Mouse (Mus musculus) heart, embryonic 13.5 days (tissue): Measurements from ENCODE around the gene Prss12. TPM values are rescaled to one million over a fixed set of nuclear protein-coding genes. Genes with fewer than 3 reads are reported as not detected.

Source experiments
- ATAC-seq: fragments of 200-750 bp; cut with Nextera tagmentation; 2 replicates; pipeline ENCODE4 v1.8.0; 2017; ENCODE audit warnings: moderate TSS enrichment; ENCODE audit not compliant: insufficient number of reproducible peaks, low FRiP score, low TSS enrichment; ENCODE audit errors: extremely low read depth
- H3K27ac ChIP-seq: fragments of 300-500 bp; sonication (generic); replicated peaks from 2 replicates; pipeline ENCODE4 v1.5.1; 2015; ENCODE audit warnings: moderate library complexity, mild to moderate bottlenecking, inconsistent platforms
- H3K27me3 ChIP-seq: fragments of 300-500 bp; sonication (generic); replicated peaks from 2 replicates; pipeline ENCODE4 v1.6.1; 2015; ENCODE audit warnings: mild to moderate bottlenecking, inconsistent platforms
- H3K36me3 ChIP-seq: fragments of 300-500 bp; sonication (generic); 2 replicates; pipeline ENCODE4 v1.6.1; 2015; ENCODE audit warnings: mild to moderate bottlenecking, inconsistent platforms
- H3K4me1 ChIP-seq: fragments of 300-500 bp; sonication (generic); 2 replicates; pipeline ENCODE4 v1.6.1; 2015; ENCODE audit warnings: inconsistent platforms
- H3K4me2 ChIP-seq: fragments of 300-500 bp; sonication (generic); 2 replicates; pipeline ENCODE4 v1.6.1; 2015; ENCODE audit warnings: inconsistent platforms, mild to moderate bottlenecking, moderate library complexity
- H3K4me3 ChIP-seq: fragments of 300-500 bp; sonication (generic); 2 replicates; pipeline ENCODE4 v1.5.1; 2015; ENCODE audit warnings: moderate library complexity, mild to moderate bottlenecking, inconsistent platforms
- H3K9ac ChIP-seq: fragments of 300-500 bp; sonication (generic); 2 replicates; pipeline ENCODE4 v1.6.1; 2015; ENCODE audit warnings: inconsistent platforms, mild to moderate bottlenecking, moderate library complexity
- H3K9me3 ChIP-seq: fragments of 300-500 bp; sonication (generic); 2 replicates; pipeline ENCODE4 v1.6.1; 2016; ENCODE audit warnings: inconsistent platforms
- WGBS: fragments of 180-500 bp; shearing (Covaris S2); methylation state at CpG from one replicate; pipeline ENCODE4 v1.1.7; 2015; ENCODE audit warnings: mixed read lengths; 5-methylcytosine and 5-hydroxymethylcytosine counted together
- polyA plus RNA-seq: library from polyadenylated mRNA; unstranded; fragments of >200 nt; fragmentation: Nextera tagmentation; extraction: Ambion mirVana; gene quantifications from 2 replicates; pipeline ENCODE4 v1.2.1, GENCODE M21; 2015

Gene Prss12
- polyA plus RNA-seq = 2.6 and 3.3 TPM in 2 replicates

DNA sequence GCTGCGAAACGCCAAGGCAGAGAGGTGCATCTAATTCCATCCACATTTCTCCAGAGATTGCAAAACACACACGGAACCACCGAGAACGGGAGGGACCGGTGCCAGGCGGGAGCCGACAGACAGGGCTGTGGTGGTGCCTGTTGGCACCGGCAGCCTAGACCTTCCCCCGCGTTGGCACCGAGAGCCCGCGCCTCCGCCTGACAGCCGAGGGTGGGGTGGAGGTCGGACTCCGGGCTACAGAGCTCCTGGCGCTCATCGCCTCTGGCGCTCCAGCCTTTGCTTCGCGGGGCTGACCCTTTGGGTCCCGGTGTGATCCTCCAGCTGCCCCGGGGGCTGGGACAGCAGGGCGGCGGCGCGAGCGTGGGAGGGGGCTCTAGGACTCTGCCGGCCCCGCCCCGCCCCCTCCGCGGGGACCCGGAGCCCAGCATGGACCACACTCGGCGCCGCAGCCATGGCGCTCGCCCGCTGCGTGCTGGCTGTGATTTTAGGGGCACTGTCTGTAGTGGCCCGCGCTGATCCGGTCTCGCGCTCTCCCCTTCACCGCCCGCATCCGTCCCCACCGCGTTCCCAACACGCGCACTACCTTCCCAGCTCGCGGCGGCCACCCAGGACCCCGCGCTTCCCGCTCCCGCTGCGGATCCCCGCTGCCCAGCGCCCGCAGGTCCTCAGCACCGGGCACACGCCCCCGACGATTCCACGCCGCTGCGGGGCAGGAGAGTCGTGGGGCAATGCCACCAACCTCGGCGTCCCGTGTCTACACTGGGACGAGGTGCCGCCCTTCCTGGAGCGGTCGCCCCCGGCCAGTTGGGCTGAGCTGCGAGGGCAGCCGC, at the start of gene Prss12:
Gene Prss12 (plus strand): TSS at position 206 of the 830 bp plus-strand sequence.
- Histone ChIP-seq H3K9me3 (no peaks in the 10 kb centered on the region), H3K4me2 (peak within 1 kb of the TSS; percentile 98), H3K27me3 (peaks cover 42% of the 10 kb centered on the region), H3K9ac (peak within 1 kb of the TSS; percentile 83), H3K4me1 (peaks cover 15% of the 10 kb centered on the region), H3K27ac (no peak within 1 kb of the TSS), H3K4me3 (peak within 1 kb of the TSS; percentile 78), H3K36me3 (no peaks in the 10 kb centered on the region)
- under 1% methylated on average over 84 of the region's 84 CpGs for WGBS
- ATAC-seq = peak; percentile 14; the same call in 1 of the 2 replicates

DNA sequence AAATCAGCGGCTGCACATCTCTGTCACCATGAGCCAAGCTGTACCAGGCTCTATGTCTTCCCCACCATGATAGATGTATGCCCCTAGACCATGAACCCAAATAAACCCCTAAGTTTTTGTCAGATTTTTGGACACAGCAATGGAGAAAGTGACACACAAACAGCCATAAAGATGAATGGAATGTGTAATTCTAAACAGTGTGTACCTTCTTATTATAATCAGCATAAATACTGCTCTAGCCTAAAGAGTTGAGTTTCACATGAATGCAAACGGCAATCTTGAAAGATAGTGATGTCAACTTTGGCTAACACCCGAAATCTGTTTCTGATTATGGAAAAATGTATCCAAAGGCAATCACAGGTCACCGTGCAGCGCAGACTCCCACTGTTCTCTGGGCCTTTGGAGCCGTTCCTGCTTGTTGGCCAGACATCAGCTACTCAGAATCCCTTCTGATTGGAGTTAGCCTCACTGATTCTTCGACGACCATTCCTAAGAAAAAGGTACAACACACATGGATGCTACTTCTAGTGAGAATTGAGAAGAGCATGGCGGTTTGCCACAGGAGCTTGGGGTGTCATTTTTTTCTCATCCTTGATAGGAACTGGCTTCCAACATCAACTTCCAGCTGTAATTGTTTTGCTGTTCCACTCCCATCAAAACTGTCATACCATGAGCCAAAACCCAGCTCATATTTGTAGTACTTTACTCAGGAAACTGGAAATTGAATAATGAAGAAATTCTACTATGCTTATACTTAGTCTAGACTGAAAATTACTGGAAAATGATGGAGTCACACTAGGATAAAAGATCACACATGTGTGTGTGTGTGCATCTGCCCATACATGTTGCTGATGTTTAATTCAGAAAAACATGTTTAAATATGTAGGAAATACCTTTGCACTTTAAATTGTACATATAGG, 48.9 kb upstream of the Prss12 start:
- Histone ChIP-seq H3K4me2 (no peak overlapping the region), H3K36me3 (no peaks in the 10 kb centered on the region), H3K9me3 (no peaks in the 10 kb centered on the region), H3K27me3 (no peaks in the 10 kb centered on the region), H3K27ac (no peak overlapping the region), H3K4me3 (no peak overlapping the region), H3K9ac (no peak overlapping the region), H3K4me1 (no peaks in the 10 kb centered on the region)
- 54% methylated on average over 9 of the region's 9 CpGs for WGBS
- ATAC-seq = no peak

DNA sequence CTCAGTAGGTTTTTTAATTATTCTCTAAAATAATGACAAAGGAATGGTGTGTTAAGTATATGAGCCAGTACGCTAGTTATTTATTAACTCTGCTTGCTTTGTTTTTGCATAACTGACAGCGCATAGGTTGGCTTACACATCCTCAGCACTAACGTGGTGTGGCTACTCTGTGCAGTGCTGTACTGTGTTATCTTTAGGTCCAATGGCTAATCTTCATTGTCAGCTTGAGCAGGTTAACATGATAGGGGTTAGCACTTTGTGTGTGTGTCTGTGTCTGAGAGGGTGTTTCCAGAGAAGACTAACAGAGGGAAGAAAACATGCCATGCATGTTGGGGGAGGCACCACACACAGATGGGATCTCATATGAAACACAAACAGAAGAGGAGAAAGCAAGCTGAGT, 41.8 kb upstream of the Prss12 start:
- no peak for ATAC-seq
- Histone ChIP-seq H3K4me3 (no peak overlapping the region), H3K4me1 (no peaks in the 10 kb centered on the region), H3K27ac (no peak overlapping the region), H3K9ac (no peak overlapping the region), H3K4me2 (no peak overlapping the region), H3K27me3 (no peaks in the 10 kb centered on the region), H3K9me3 (no peaks in the 10 kb centered on the region), H3K36me3 (no peaks in the 10 kb centered on the region)
- 59% methylated on average over 3 of the region's 3 CpGs for WGBS

DNA sequence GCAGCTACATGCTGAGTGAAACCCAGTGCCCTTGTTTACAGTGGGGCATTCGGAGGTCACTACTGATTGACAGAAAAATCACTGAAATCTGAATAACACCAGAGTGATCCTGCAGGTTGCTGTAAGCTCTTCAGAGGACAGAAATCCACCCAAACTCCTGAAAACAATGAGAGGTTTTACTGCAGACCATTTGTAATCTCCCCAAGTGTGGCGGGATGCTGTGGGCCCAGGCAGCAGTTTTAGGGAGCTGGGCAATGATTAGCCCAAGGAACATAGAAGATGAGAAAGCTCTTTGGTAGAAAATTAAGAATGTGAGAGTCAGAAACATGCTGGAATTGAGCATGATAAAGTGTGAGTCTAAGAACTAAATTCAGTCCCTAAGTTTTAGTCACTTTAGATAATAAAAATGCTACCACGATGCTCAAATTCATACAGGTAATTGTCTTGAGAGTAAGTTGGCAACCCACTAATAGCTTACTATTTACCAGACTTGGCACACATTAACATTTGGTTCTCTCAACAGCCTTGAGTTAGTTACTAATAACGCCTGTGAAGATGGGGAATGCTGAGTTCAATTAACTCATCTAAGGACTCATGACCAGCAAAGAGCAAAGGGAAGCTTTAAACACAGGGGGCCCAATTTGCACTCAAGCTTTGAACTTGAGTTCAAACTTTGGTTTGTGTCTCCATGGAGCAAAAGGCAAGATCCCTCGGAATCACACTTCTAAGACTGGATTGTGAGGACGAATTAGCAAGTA, 34.7 kb upstream of the Prss12 start:
- H3K27ac ChIP-seq = no peak overlapping the region
- no peaks in the 10 kb centered on the region for H3K27me3 ChIP-seq
- H3K4me2 ChIP-seq = no peak overlapping the region
- no peak for ATAC-seq
- H3K9me3 ChIP-seq = no peaks in the 10 kb centered on the region
- H3K4me1 ChIP-seq = no peaks in the 10 kb centered on the region
- no peaks in the 10 kb centered on the region for H3K36me3 ChIP-seq
- no peak overlapping the region for H3K9ac ChIP-seq
- no peak overlapping the region for H3K4me3 ChIP-seq
- WGBS = 65% methylated on average over 6 of the region's 6 CpGs

DNA sequence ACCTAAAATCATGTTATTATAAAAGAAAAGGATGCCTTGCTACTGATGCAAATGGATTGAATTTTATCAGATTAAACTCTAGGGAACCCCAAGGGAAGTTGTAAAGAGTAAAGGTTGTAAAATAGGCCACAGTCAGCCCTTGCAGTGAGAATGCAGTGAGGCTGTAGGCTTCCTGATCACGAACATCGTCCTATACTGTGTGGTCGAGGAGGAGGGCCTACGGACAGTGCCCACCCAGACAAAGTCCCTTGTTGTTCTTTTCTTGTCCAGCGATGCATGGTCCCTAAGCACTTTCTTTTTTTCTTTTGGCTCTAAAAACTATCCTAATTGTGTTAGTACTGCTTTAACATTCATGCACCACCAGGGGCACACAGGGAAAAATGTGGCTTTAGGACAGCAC, 33.5 kb upstream of the Prss12 start:
- Histone ChIP-seq H3K9ac (no peak overlapping the region), H3K27me3 (no peaks in the 10 kb centered on the region), H3K27ac (no peak overlapping the region), H3K4me2 (no peak overlapping the region), H3K36me3 (no peaks in the 10 kb centered on the region), H3K9me3 (no peaks in the 10 kb centered on the region), H3K4me1 (no peaks in the 10 kb centered on the region), H3K4me3 (no peak overlapping the region)
- WGBS = 79% methylated on average over 5 of the region's 5 CpGs
- ATAC-seq = no peak

DNA sequence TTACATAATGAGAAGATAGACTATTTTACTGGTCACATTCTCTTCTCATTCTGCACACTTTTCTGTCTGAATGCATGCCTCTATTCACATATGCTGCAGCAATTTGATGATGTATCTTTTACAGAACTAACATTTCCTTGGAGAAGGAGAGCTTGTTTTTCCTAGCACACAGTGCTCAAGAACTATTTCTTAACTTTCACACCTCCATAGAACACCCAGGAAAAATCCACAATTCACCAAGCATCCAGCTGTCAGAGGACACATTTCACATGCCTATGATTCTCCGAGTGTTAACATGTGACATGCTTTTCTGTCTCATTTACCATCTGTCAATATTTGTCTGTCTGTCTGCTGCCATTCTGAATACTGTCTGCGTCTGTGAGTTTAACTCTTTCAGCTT, 21.1 kb upstream of the Prss12 start:
- 50% methylated on average over 2 of the region's 2 CpGs for WGBS
- no peak for ATAC-seq
- H3K36me3 ChIP-seq = no peaks in the 10 kb centered on the region
- H3K4me2 ChIP-seq = no peak overlapping the region
- no peaks in the 10 kb centered on the region for H3K4me1 ChIP-seq
- no peaks in the 10 kb centered on the region for H3K9me3 ChIP-seq
- H3K27me3 ChIP-seq = no peaks in the 10 kb centered on the region
- no peak overlapping the region for H3K9ac ChIP-seq
- H3K27ac ChIP-seq = no peak overlapping the region
- H3K4me3 ChIP-seq = no peak overlapping the region

DNA sequence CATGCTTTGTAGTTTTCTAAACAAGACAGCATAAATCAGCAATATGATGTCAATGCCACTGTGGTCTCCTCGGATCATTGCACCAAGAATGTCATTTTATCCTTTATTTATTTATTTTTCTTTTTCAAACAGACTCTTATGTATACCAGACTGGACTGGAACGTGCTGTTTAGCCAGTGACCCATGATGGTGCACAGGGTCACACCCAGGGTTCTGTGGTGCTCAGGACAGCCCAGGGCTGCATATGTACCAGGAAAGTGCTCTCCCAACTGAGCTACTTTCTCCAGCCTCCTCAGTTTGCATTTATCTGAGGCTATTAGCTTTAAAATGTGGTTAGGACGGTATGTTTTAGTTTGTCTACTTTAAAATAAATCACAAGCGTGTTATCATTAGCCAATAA, 18.7 kb upstream of the Prss12 start:
- 68% methylated on average over 4 of the region's 4 CpGs for WGBS
- H3K9ac ChIP-seq = no peak overlapping the region
- no peak for ATAC-seq
- H3K27me3 ChIP-seq = no peaks in the 10 kb centered on the region
- H3K4me1 ChIP-seq = peaks cover 6% of the 10 kb centered on the region; the same call in 1 of the 2 replicates
- H3K4me3 ChIP-seq = no peak overlapping the region
- H3K4me2 ChIP-seq = no peak overlapping the region
- no peaks in the 10 kb centered on the region for H3K36me3 ChIP-seq
- H3K9me3 ChIP-seq = no peaks in the 10 kb centered on the region
- H3K27ac ChIP-seq = no peak overlapping the region

DNA sequence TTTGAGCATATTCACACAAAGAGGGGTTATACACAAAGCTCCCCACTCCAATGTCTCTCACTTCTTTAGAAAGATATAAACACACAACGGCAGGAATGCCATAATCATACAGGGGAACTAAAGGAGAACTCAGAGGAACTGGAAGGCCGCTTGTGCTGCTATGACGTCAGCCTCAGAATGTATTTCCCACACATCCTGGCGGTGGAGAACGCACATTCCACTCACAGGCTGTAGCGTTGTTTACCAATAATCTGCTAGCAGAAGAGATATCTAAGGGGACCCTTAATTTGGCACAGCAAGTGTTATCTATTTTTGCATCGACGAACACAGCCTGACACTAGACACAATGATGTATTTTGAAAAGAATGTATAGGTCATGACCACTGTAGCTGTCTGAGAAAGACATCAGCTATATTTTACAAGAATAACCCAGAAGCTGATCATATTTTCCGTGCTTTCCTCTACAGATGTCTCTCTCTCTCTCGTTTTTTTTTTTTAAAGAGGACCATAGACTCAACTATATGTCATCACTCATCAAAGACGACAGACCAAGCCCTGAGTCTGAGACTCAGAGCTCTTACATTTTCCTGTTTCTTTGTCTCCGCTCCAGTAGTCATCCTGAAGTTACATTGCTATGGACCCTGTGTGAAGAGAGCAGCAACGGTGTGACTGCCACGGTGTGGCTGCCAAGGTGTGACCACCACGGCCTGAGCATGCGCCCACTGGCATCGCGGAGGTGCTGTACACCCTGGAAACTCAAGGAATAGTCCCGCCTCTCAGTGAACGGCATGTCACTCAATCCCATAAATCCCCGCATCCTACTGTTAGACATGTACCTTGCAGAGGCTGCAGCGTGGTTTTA, 16.9 kb upstream of the Prss12 start:
- H3K4me2 ChIP-seq = no peak overlapping the region

DNA sequence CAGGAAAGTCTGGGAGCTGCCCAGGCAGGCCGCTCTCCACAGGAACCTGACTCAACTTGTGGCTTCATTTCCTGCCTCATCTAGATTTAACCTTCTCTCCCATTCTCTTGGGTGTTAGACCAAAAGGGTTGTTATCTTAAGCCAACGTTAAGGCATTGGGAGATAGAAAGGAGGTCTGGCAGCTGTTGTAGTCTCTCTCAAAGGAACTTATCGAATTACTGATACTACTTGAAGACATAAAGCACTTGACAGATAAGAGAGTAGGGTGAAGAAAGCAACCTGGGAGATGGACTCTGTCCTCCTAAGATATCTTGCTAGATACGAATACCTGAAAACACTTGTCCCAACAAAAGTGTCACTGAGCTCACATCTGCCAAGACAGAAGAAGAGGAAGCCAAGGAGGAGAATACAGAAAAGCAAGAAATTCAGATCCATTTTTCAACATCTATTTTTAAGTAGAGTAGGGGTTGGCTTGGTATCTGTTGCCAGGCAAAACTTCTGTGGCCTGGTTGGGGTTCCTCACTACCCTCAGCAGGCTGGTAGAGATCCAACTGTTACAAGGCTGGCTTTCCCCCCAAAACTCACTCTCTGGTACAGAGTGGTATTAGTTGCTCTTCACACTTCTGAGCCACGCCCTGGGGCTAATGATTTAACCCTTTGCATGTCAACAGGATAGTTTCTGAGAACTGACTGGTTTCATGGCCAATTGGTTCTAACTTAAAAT, 14.6 kb upstream of the Prss12 start:
- no peaks in the 10 kb centered on the region for H3K9me3 ChIP-seq
- no peaks in the 10 kb centered on the region for H3K27me3 ChIP-seq
- H3K4me2 ChIP-seq = no peak overlapping the region
- no peak overlapping the region for H3K27ac ChIP-seq
- WGBS = 20% methylated on average over 5 of the region's 5 CpGs
- H3K4me1 ChIP-seq = peaks cover 6% of the 10 kb centered on the region; the same call in 1 of the 2 replicates
- no peaks in the 10 kb centered on the region for H3K36me3 ChIP-seq
- ATAC-seq = no peak
- H3K4me3 ChIP-seq = no peak overlapping the region
- H3K9ac ChIP-seq = no peak overlapping the region

More for the DNA sequence above, 16.9 kb upstream of the Prss12 start:
- Histone ChIP-seq H3K27ac (no peak overlapping the region), H3K4me3 (no peak overlapping the region), H3K9ac (no peak overlapping the region), H3K9me3 (no peaks in the 10 kb centered on the region), H3K27me3 (no peaks in the 10 kb centered on the region), H3K36me3 (no peaks in the 10 kb centered on the region), H3K4me1 (peaks cover 6% of the 10 kb centered on the region; the same call in 1 of the 2 replicates)
- ATAC-seq = no peak
- 70% methylated on average over 22 of the region's 22 CpGs for WGBS

DNA sequence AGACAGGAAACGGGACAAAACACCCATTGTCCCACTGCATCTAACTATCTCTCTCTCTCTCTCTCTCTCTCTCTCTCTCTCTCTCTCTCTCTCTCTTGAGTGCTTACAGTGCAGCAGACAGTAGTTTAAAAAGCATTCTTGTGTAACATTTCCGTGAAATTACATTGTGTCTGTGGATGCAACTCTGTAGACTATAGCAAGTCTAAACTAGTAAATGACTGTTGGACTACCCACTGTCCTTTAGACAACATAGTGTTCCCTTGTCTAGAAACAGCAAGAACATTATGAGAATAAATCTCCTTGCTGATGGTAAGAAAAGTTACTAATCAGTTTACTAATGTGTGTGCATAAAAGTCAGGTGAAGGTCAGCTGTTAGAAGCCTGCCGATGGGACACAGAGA, 13.4 kb upstream of the Prss12 start:
- no peak overlapping the region for H3K9ac ChIP-seq
- no peaks in the 10 kb centered on the region for H3K36me3 ChIP-seq
- peaks cover 6% of the 10 kb centered on the region; the same call in 1 of the 2 replicates for H3K4me1 ChIP-seq
- no peaks in the 10 kb centered on the region for H3K27me3 ChIP-seq
- no peak overlapping the region for H3K4me2 ChIP-seq
- H3K4me3 ChIP-seq = no peak overlapping the region
- H3K27ac ChIP-seq = no peak overlapping the region
- H3K9me3 ChIP-seq = no peaks in the 10 kb centered on the region
- no peak for ATAC-seq
- 72% methylated on average over 3 of the region's 3 CpGs for WGBS
